Mouse (Mus musculus) ES-Bruce4 (cell line): Measurements from ENCODE around the gene Tnfsf13. TPM values are rescaled to one million over a fixed set of nuclear protein-coding genes. Genes with fewer than 3 reads are reported as not detected.

ENCODE experiments used
- H3K27ac ChIP-seq: 2 replicates; pipeline ENCODE4 v1.5.1; 2012; ENCODE audit warnings: low read length, inconsistent platforms; ENCODE audit not compliant: insufficient read depth
- H3K27me3 ChIP-seq: 2 replicates; pipeline ENCODE4 v1.6.1; 2012; ENCODE audit warnings: mild to moderate bottlenecking, low read length, inconsistent platforms; ENCODE audit not compliant: control insufficient read depth, poor library complexity, insufficient read depth, severe bottlenecking
- H3K36me3 ChIP-seq: 2 replicates; pipeline ENCODE4 v1.6.1; 2012; ENCODE audit warnings: inconsistent platforms, mild to moderate bottlenecking, low read length, moderate library complexity; ENCODE audit not compliant: control insufficient read depth, poor library complexity, insufficient read depth, severe bottlenecking
- H3K4me1 ChIP-seq: one replicate; pipeline ENCODE4 v1.8.1; 2011; ENCODE audit warnings: low read length; ENCODE audit not compliant: control insufficient read depth, insufficient read depth
- H3K4me3 ChIP-seq: 2 replicates; pipeline ENCODE4 v1.5.1; 2011; ENCODE audit warnings: low read depth, mild to moderate bottlenecking, low read length
- H3K9ac ChIP-seq: 2 replicates; pipeline ENCODE4 v1.6.1; 2012; ENCODE audit warnings: low read depth, mild to moderate bottlenecking, inconsistent platforms; ENCODE audit not compliant: poor library complexity, severe bottlenecking
- H3K9me3 ChIP-seq: replicated peaks from 2 replicates; pipeline ENCODE4 v1.6.1; 2012; ENCODE audit warnings: mild to moderate bottlenecking, low read length, inconsistent platforms; ENCODE audit not compliant: control insufficient read depth, poor library complexity, insufficient read depth, severe bottlenecking
- CTCF ChIP-seq: IDR thresholded peaks from one replicate; pipeline ENCODE4 v1.8.1; 2011; ENCODE audit warnings: low read depth, low read length
- EP300 ChIP-seq: IDR thresholded peaks from 2 replicates; pipeline ENCODE4 v1.6.1; 2011; ENCODE audit warnings: low read depth, low read length; ENCODE audit not compliant: insufficient read depth
- POLR2A ChIP-seq: IDR thresholded peaks from one replicate; pipeline ENCODE4 v1.8.1; 2011; ENCODE audit warnings: low read length; ENCODE audit not compliant: insufficient read depth
- polyA plus RNA-seq: library from polyadenylated mRNA; stranded (reverse); fragments of >200 nt; gene quantifications from 2 replicates; pipeline ENCODE4 v1.2.4, GENCODE M21; 2011; ENCODE audit warnings: low read depth; ENCODE audit not compliant: missing spikeins, insufficient read depth, insufficient read length

Tnfsf13 gene
- polyA plus RNA-seq, 1 experiment, result 1.3 TPM

- peak within 1 kb of the TSS; percentile 77 for H3K9ac ChIP-seq
- peak; percentile 16 for TF ChIP-seq POLR2A
- TF ChIP-seq EP300, result 0 out of 2 replicates have a peak, but pooled peaks have one; percentile 33
- TF ChIP-seq CTCF, result peak; percentile 70
- peaks cover 26% of the 10 kb centered on the region for H3K36me3 ChIP-seq
Measured at GRCm38 (mm10) chr11:69655264-69656064, 30.1 kb downstream of the Tnfsf13 start, which contains the start of gene Sox15. TSS of gene Sox15 (plus strand) at chr11:69655314.

GRCm38 (mm10) chr11:69654760-69655159, 30.8 kb downstream of the Tnfsf13 start:
- Histone ChIP-seq H3K27ac (peak overlapping the region; percentile 85), H3K9ac (peak overlapping the region; percentile 77), H3K9me3 (no peaks in the 10 kb centered on the region), H3K4me3 (peak overlapping the region; percentile 77), H3K36me3 (peaks cover 32% of the 10 kb centered on the region), H3K4me1 (no peaks in the 10 kb centered on the region), H3K27me3 (no peaks in the 10 kb centered on the region)
- TF ChIP-seq CTCF (no peak), POLR2A (peak; percentile 97), EP300 (peak; percentile 70; the same call in 1 of the 2 replicates)

More at GRCm38 (mm10) chr11:69655264-69656064, 30.1 kb downstream of the Tnfsf13 start, which contains the start of gene Sox15:
- H3K4me3 ChIP-seq, result peak within 1 kb of the TSS; percentile 77
- H3K9me3 ChIP-seq, result no peaks in the 10 kb centered on the region
- H3K4me1 ChIP-seq, result no peaks in the 10 kb centered on the region
- H3K27ac ChIP-seq, result peak within 1 kb of the TSS; percentile 85
- no peaks in the 10 kb centered on the region for H3K27me3 ChIP-seq

- H3K27me3 ChIP-seq, result no peaks in the 10 kb centered on the region
- peaks cover 40% of the 10 kb centered on the region for H3K36me3 ChIP-seq
- TF ChIP-seq EP300 (no peak), CTCF (no peak), POLR2A (no peak)
- H3K27ac ChIP-seq, result peak overlapping the region; percentile 85
- no peaks in the 10 kb centered on the region for H3K4me1 ChIP-seq
- H3K9me3 ChIP-seq, result no peaks in the 10 kb centered on the region
- H3K9ac ChIP-seq, result no peak overlapping the region
- H3K4me3 ChIP-seq, result no peak overlapping the region
Measured at GRCm38 (mm10) chr11:69653399-69653798, 32.2 kb downstream of the Tnfsf13 start.

- no peaks in the 10 kb centered on the region for H3K27me3 ChIP-seq
- no peak overlapping the region for H3K9ac ChIP-seq
- H3K4me3 ChIP-seq, result no peak overlapping the region
- H3K36me3 ChIP-seq, result peaks cover 88% of the 10 kb centered on the region
- TF ChIP-seq EP300 (no peak), POLR2A (no peak), CTCF (no peak)
- H3K27ac ChIP-seq, result no peak overlapping the region
- H3K9me3 ChIP-seq, result no peaks in the 10 kb centered on the region
- no peaks in the 10 kb centered on the region for H3K4me1 ChIP-seq
Measured at GRCm38 (mm10) chr11:69645860-69646259, 39.7 kb downstream of the Tnfsf13 start.

- no peaks in the 10 kb centered on the region for H3K4me1 ChIP-seq
- no peaks in the 10 kb centered on the region for H3K27me3 ChIP-seq
- H3K4me3 ChIP-seq, result no peak overlapping the region
- no peaks in the 10 kb centered on the region for H3K9me3 ChIP-seq
- peaks cover 49% of the 10 kb centered on the region for H3K36me3 ChIP-seq
- TF ChIP-seq CTCF (no peak), POLR2A (no peak), EP300 (no peak)
- H3K27ac ChIP-seq, result no peak overlapping the region
- H3K9ac ChIP-seq, result peak overlapping the region; percentile 33
Measured at GRCm38 (mm10) chr11:69635471-69635870, 50.1 kb downstream of the Tnfsf13 start.

- peaks cover 32% of the 10 kb centered on the region for H3K36me3 ChIP-seq
- TF ChIP-seq POLR2A (no peak), CTCF (no peak), EP300 (no peak)
- peak overlapping the region; percentile 96 for H3K9ac ChIP-seq
- H3K27me3 ChIP-seq, result no peaks in the 10 kb centered on the region
- no peaks in the 10 kb centered on the region for H3K9me3 ChIP-seq
- H3K27ac ChIP-seq, result peak overlapping the region; percentile 39
- no peaks in the 10 kb centered on the region for H3K4me1 ChIP-seq
- peak overlapping the region; percentile 89 for H3K4me3 ChIP-seq
Measured at GRCm38 (mm10) chr11:69633128-69633866, 52.3 kb downstream of the Tnfsf13 start.

Other genes with a start within 250 kb of the Tnfsf13 start
- gene Dnah2, start 136.7 kb downstream of the Tnfsf13 start, polyA plus RNA-seq, result 1.2 and 2.0 TPM in 2 replicates
- 3.9 and 4.0 TPM in 2 replicates for gene Efnb3, start 125.6 kb downstream of the Tnfsf13 start, polyA plus RNA-seq
- 10.3 and 17.8 TPM in 2 replicates for gene Wrap53, start 105.5 kb downstream of the Tnfsf13 start, polyA plus RNA-seq
- gene Trp53, start 105.4 kb downstream of the Tnfsf13 start, polyA plus RNA-seq, result 230 and 277 TPM in 2 replicates
- gene Atp1b2, start 79.8 kb downstream of the Tnfsf13 start, polyA plus RNA-seq, result 20.4 and 24.0 TPM in 2 replicates
- not detected in 2 replicates for gene Shbg, start 67.9 kb downstream of the Tnfsf13 start, polyA plus RNA-seq
- 9.1 and 9.6 TPM in 2 replicates for gene Sat2, start 63.8 kb downstream of the Tnfsf13 start, polyA plus RNA-seq
- 170 and 173 TPM in 2 replicates for gene Fxr2, start 52.8 kb downstream of the Tnfsf13 start, polyA plus RNA-seq
- gene Sox15, start 30.5 kb downstream of the Tnfsf13 start, polyA plus RNA-seq, result 45.2 and 48.1 TPM in 2 replicates
- 65.7 and 71.0 TPM in 2 replicates for gene Mpdu1, start 23.1 kb downstream of the Tnfsf13 start, polyA plus RNA-seq
- gene Cd68, start 19.6 kb downstream of the Tnfsf13 start, polyA plus RNA-seq, result 32.9 and 36.2 TPM in 2 replicates
- gene Eif4a1, start 13.4 kb downstream of the Tnfsf13 start, polyA plus RNA-seq, result 1,464 and 1,502 TPM in 2 replicates
- gene Senp3, start 3.7 kb downstream of the Tnfsf13 start, polyA plus RNA-seq, result 198 and 221 TPM in 2 replicates
- 3.4 and 4.1 TPM in 2 replicates for gene Tnfsf12, start 10.1 kb upstream of the Tnfsf13 start, polyA plus RNA-seq
- gene Tnfsfm13, start 10.3 kb upstream of the Tnfsf13 start, polyA plus RNA-seq, result 1.9 and 3.6 TPM in 2 replicates
- gene Polr2a, start 72.9 kb upstream of the Tnfsf13 start, polyA plus RNA-seq, result 102 and 103 TPM in 2 replicates
- not detected in 2 replicates for gene Slc35g3, start 76.2 kb upstream of the Tnfsf13 start, polyA plus RNA-seq
- 3.6 and 4.8 TPM in 2 replicates for gene Zbtb4, start 80.1 kb upstream of the Tnfsf13 start, polyA plus RNA-seq
- gene Chrnb1, start 110.2 kb upstream of the Tnfsf13 start, polyA plus RNA-seq, result 10.1 and 12.1 TPM in 2 replicates
- 1.8 and 2.5 TPM in 2 replicates for gene Fgf11, start 116.1 kb upstream of the Tnfsf13 start, polyA plus RNA-seq
- 10.1 and 11.6 TPM in 2 replicates for gene Tmem102, start 119.8 kb upstream of the Tnfsf13 start, polyA plus RNA-seq
- gene Gm39566, start 129.5 kb upstream of the Tnfsf13 start, polyA plus RNA-seq, result not detected in 2 replicates
- not detected in 2 replicates for gene Spem2, start 132.7 kb upstream of the Tnfsf13 start, polyA plus RNA-seq
- gene Spem1, start 136.4 kb upstream of the Tnfsf13 start, polyA plus RNA-seq, result not detected in 2 replicates
- gene Nlgn2, start 152.0 kb upstream of the Tnfsf13 start, polyA plus RNA-seq, result 19.6 and 25.4 TPM in 2 replicates
- 97.1 and 103 TPM in 2 replicates for gene Tmem256, start 152.7 kb upstream of the Tnfsf13 start, polyA plus RNA-seq
- 27.2 and 31.2 TPM in 2 replicates for gene Plscr3, start 160.6 kb upstream of the Tnfsf13 start, polyA plus RNA-seq
- 15.6 and 19.6 TPM in 2 replicates for gene Tnk1, start 172.9 kb upstream of the Tnfsf13 start, polyA plus RNA-seq
- not detected in 2 replicates for gene Tmem95, start 192.2 kb upstream of the Tnfsf13 start, polyA plus RNA-seq
- 5.2 and 6.3 TPM in 2 replicates for gene Kctd11, start 195.6 kb upstream of the Tnfsf13 start, polyA plus RNA-seq
- 1.5 and 2.3 TPM in 2 replicates for gene Acap1, start 209.8 kb upstream of the Tnfsf13 start, polyA plus RNA-seq
- gene 2810408A11Rik, start 215.2 kb upstream of the Tnfsf13 start, polyA plus RNA-seq, result 11.6 and 13.1 TPM in 2 replicates
- gene Neurl4, start 215.3 kb upstream of the Tnfsf13 start, polyA plus RNA-seq, result 27.9 and 32.4 TPM in 2 replicates
- gene Gps2, start 228.1 kb upstream of the Tnfsf13 start, polyA plus RNA-seq, result 23.9 and 24.4 TPM in 2 replicates
- gene Eif5a, start 236.2 kb upstream of the Tnfsf13 start, polyA plus RNA-seq, result 1,015 and 1,063 TPM in 2 replicates